Mouse (Mus musculus): ENCODE data around the gene Ky.

Ky gene

GRCm38 (mm10) chr9:102502015-102502633 is 3.4 kb upstream of the Ky start:
- no peak for DNase-seq (ENCODE audit: low read depth)

- no peak for DNase-seq (ENCODE audit: low read depth)
These were observed 703 bp upstream of the Ky start for GRCm38 (mm10) chr9:102504716-102505378.

GRCm38 (mm10) chr9:102508315-102508714 is 2.8 kb downstream of the Ky start:
- no peak for DNase-seq (ENCODE audit: low read depth)

- DNase-seq (ENCODE audit: low read depth) = no peak
These were observed 5.9 kb downstream of the Ky start for GRCm38 (mm10) chr9:102511423-102511822.

GRCm38 (mm10) chr9:102513578-102513977 is 8.0 kb downstream of the Ky start:
- DNase-seq (ENCODE audit: low read depth) = no peak

- no peak for DNase-seq (ENCODE audit: low read depth)
These were observed 12.9 kb downstream of the Ky start for GRCm38 (mm10) chr9:102518443-102518842.

GRCm38 (mm10) chr9:102521396-102521795 is 15.8 kb downstream of the Ky start:
- peak; percentile 56 for DNase-seq (ENCODE audit: low read depth)

- DNase-seq (ENCODE audit: low read depth) = no peak
These were observed 22.6 kb downstream of the Ky start for GRCm38 (mm10) chr9:102528106-102528505.

- DNase-seq (ENCODE audit: low read depth) = no peak
These were observed 23.0 kb downstream of the Ky start for GRCm38 (mm10) chr9:102528561-102528960.

GRCm38 (mm10) chr9:102529008-102529407 is 23.5 kb downstream of the Ky start:
- no peak for DNase-seq (ENCODE audit: low read depth)

- DNase-seq (ENCODE audit: low read depth) = no peak
These were observed 25.7 kb downstream of the Ky start for GRCm38 (mm10) chr9:102531051-102531892.

- no peak for DNase-seq (ENCODE audit: low read depth)
These were observed 31.4 kb downstream of the Ky start for GRCm38 (mm10) chr9:102536968-102537367.

- DNase-seq (ENCODE audit: low read depth) = peak; percentile 97
These were observed 34.1 kb downstream of the Ky start for GRCm38 (mm10) chr9:102539699-102540098.

GRCm38 (mm10) chr9:102541666-102542065 is 36.1 kb downstream of the Ky start:
- DNase-seq (ENCODE audit: low read depth) = peak; percentile 89

- DNase-seq (ENCODE audit: low read depth) = peak; percentile 78
These were observed 37.0 kb downstream of the Ky start for GRCm38 (mm10) chr9:102542540-102542939.

GRCm38 (mm10) chr9:102543761-102544115 is 38.2 kb downstream of the Ky start:
- no peak for DNase-seq (ENCODE audit: low read depth)

GRCm38 (mm10) chr9:102544116-102544772 is 38.7 kb downstream of the Ky start:
- no peak for DNase-seq (ENCODE audit: low read depth)

GRCm38 (mm10) chr9:102544773-102545366 is 39.3 kb downstream of the Ky start:
- peak; percentile 85 for DNase-seq (ENCODE audit: low read depth)

GRCm38 (mm10) chr9:102545406-102546255 is 40.1 kb downstream of the Ky start:
- DNase-seq (ENCODE audit: low read depth) = peak; percentile 93

GRCm38 (mm10) chr9:102546256-102547027 is 40.9 kb downstream of the Ky start:
- DNase-seq (ENCODE audit: low read depth) = no peak

- no peak for DNase-seq (ENCODE audit: low read depth)
These were observed 41.4 kb downstream of the Ky start for GRCm38 (mm10) chr9:102547028-102547354.
